Mouse (Mus musculus): ENCODE measurements around the gene Nrxn1.

GRCm38 (mm10) chr17:90127561-90127960 is 965.3 kb downstream of the Nrxn1 start:
- no peak for TF ChIP-seq GATA1 (IDR thresholded peaks at IDR 0.05; ENCODE audit: low read length)
- no peak for TF ChIP-seq TAL1 (IDR thresholded peaks at IDR 0.05; ENCODE audit: low read length)

Data from erythroblast, embryonic 14.5 days (primary cell).